Mouse (Mus musculus) megakaryocyte, adult 5-6 weeks (primary cell): ENCODE measurements around the gene Cyp8b1. TPM values are rescaled to one million over a fixed set of nuclear protein-coding genes. Genes with fewer than 3 reads are reported as not detected.

Experiments
- ATAC-seq: 2 replicates; pipeline ENCODE4 v1.8.0; 2016; ENCODE audit warnings: mild to moderate bottlenecking, inconsistent platforms; ENCODE audit not compliant: poor library complexity, severe bottlenecking
- total RNA-seq, 2 experiments: library from RNA; stranded (forward) in 1 of 2; stranded (reverse) in 1 of 2; fragments of 153-499, 151-499 nt in 1 of 2; fragments of 221-1000, 200-1000 nt in 1 of 2; gene quantifications; 2 replicates each; pipeline versions ENCODE4 v1.2.3 to v1.2.4; 2015 to 2017

Cyp8b1 gene
- total RNA-seq, 2 experiments from 2014 or later, result 0.18 TPM; not detected in 1

- peak; percentile 89 for ATAC-seq
Measured at GRCm38 (mm10) chr9:121919027-121919501, 3.0 kb upstream of the Cyp8b1 start.

GRCm38 (mm10) chr9:121915056-121915455 lies 1.0 kb downstream of the Cyp8b1 start:
- ATAC-seq, result no peak

- ATAC-seq, result no peak
Measured at GRCm38 (mm10) chr9:121914226-121914757, 1.8 kb downstream of the Cyp8b1 start.

GRCm38 (mm10) chr9:121912786-121913185 lies 3.3 kb downstream of the Cyp8b1 start:
- no peak for ATAC-seq

GRCm38 (mm10) chr9:121911196-121911595 lies 4.9 kb downstream of the Cyp8b1 start:
- no peak for ATAC-seq

GRCm38 (mm10) chr9:121909635-121910034 lies 6.5 kb downstream of the Cyp8b1 start:
- ATAC-seq, result peak; percentile 70

GRCm38 (mm10) chr9:121908321-121908720 lies 7.8 kb downstream of the Cyp8b1 start:
- ATAC-seq, result no peak

- no peak for ATAC-seq
Measured at GRCm38 (mm10) chr9:121907356-121908070, 8.6 kb downstream of the Cyp8b1 start.

GRCm38 (mm10) chr9:121906456-121906855 lies 9.6 kb downstream of the Cyp8b1 start:
- no peak for ATAC-seq

- no peak for ATAC-seq
Measured at GRCm38 (mm10) chr9:121905556-121906185, 10.4 kb downstream of the Cyp8b1 start.

GRCm38 (mm10) chr9:121904946-121905345 lies 11.2 kb downstream of the Cyp8b1 start:
- no peak for ATAC-seq

- ATAC-seq, result peak; percentile 55; the same call in 1 of the 2 replicates
Measured at GRCm38 (mm10) chr9:121904319-121904718, 11.8 kb downstream of the Cyp8b1 start.

- 0 out of 2 replicates have a peak, but pooled peaks have one; percentile 28 for ATAC-seq
Measured at GRCm38 (mm10) chr9:121903476-121904305, 12.4 kb downstream of the Cyp8b1 start.

- no peak for ATAC-seq
Measured at GRCm38 (mm10) chr9:121901710-121902700, 14.1 kb downstream of the Cyp8b1 start.

GRCm38 (mm10) chr9:121900282-121900855 lies 15.7 kb downstream of the Cyp8b1 start:
- ATAC-seq, result no peak

- no peak for ATAC-seq
Measured at GRCm38 (mm10) chr9:121899306-121899705, 16.8 kb downstream of the Cyp8b1 start.

- no peak for ATAC-seq
Measured at GRCm38 (mm10) chr9:121898245-121898644, 17.9 kb downstream of the Cyp8b1 start, which contains the start of gene Ackr2. Ackr2 (plus strand) TSS chr9:121898355.

GRCm38 (mm10) chr9:121896820-121897219 lies 19.3 kb downstream of the Cyp8b1 start:
- ATAC-seq, result no peak

- ATAC-seq, result no peak
Measured at GRCm38 (mm10) chr9:121895392-121895993, 20.6 kb downstream of the Cyp8b1 start.
